ENCODE assay signal across 22 mouse cellular contexts in genomic region chr2:158334356-158334755, GRCm38 (mm10). TPM values are rescaled to one million over a fixed set of nuclear protein-coding genes. Genes with fewer than 3 reads are reported as not detected.
DNase-seq lines count a peak whose midpoint lies in the region; ATAC-seq lines count a peak whose summit lies in the region.
"Had no signal": no experiment of that assay in that cellular context is flagged by ENCODE, and none has a peak within 500 bp of the region (broad histone marks: within the 10 kb centered on the region; RNA-seq: fewer than 3 reads in every experiment).

No protein-coding gene starts in this region.

- no peak overlapping the region for H3K27ac ChIP-seq in midbrain, embryonic 11.5 days (ENCODE audit: low read depth, low read length)
- no peak overlapping the region for H3K27ac ChIP-seq in midbrain, embryonic 13.5 days
- H3K27ac ChIP-seq in forebrain, embryonic 15.5 days (replicated peaks): no peak overlapping the region
- H3K27ac ChIP-seq: embryonic facial prominence, embryonic 10.5 days; embryonic facial prominence, embryonic 12.5 days; forebrain, embryonic 13.5 days had no signal

- H3K4me1 ChIP-seq in midbrain, embryonic 11.5 days (ENCODE audit: control insufficient read depth, insufficient read depth, low read length): no peaks in the 10 kb centered on the region
- peaks cover 6% of the 10 kb centered on the region; the same call in 1 of the 2 replicates for H3K4me1 ChIP-seq in midbrain, embryonic 13.5 days (replicated peaks)
- no peaks in the 10 kb centered on the region for H3K4me1 ChIP-seq in forebrain, embryonic 15.5 days
- H3K4me1 ChIP-seq: embryonic facial prominence, embryonic 12.5 days; forebrain, embryonic 13.5 days had no signal

- no peak overlapping the region for H3K9ac ChIP-seq in midbrain, embryonic 11.5 days (ENCODE audit: low read length)
- no peak overlapping the region for H3K9ac ChIP-seq in midbrain, embryonic 13.5 days (replicated peaks)
- H3K9ac ChIP-seq in forebrain, embryonic 15.5 days (replicated peaks): no peak overlapping the region
- H3K9ac ChIP-seq: embryonic facial prominence, embryonic 12.5 days; forebrain, embryonic 13.5 days had no signal

- no peaks in the 10 kb centered on the region for H3K9me3 ChIP-seq in midbrain, embryonic 11.5 days (ENCODE audit: control insufficient read depth, low read length)
- H3K9me3 ChIP-seq in midbrain, embryonic 13.5 days: no peaks in the 10 kb centered on the region
- no peaks in the 10 kb centered on the region for H3K9me3 ChIP-seq in forebrain, embryonic 15.5 days
- H3K9me3 ChIP-seq: embryonic facial prominence, embryonic 10.5 days; embryonic facial prominence, embryonic 12.5 days; forebrain, embryonic 13.5 days had no signal

- H3K36me3 ChIP-seq in midbrain, embryonic 11.5 days (ENCODE audit: control insufficient read depth, insufficient read depth, low read length): no peaks in the 10 kb centered on the region
- H3K36me3 ChIP-seq in midbrain, embryonic 13.5 days: no peaks in the 10 kb centered on the region
- no peaks in the 10 kb centered on the region for H3K36me3 ChIP-seq in forebrain, embryonic 15.5 days
- H3K36me3 ChIP-seq: embryonic facial prominence, embryonic 10.5 days; embryonic facial prominence, embryonic 12.5 days had no signal

- H3K4me2 ChIP-seq in midbrain, embryonic 11.5 days: no peak overlapping the region
- no peak overlapping the region for H3K4me2 ChIP-seq in midbrain, embryonic 13.5 days (replicated peaks)
- no peak overlapping the region for H3K4me2 ChIP-seq in forebrain, embryonic 15.5 days (replicated peaks)
- H3K4me2 ChIP-seq: embryonic facial prominence, embryonic 12.5 days; forebrain, embryonic 13.5 days had no signal

- ATAC-seq in CD4-positive, CD25-positive, alpha-beta regulatory T cell, adult 4 months: no peak
- ATAC-seq in midbrain, embryonic 11.5 days (ENCODE audit: low FRiP score): no peak
- ATAC-seq in midbrain, embryonic 13.5 days: no peak
- ATAC-seq in granulocyte monocyte progenitor cell, adult 5-6 weeks (replicated peaks; ENCODE audit: poor library complexity, severe bottlenecking): peak; percentile 16; the same call in 1 of the 2 replicates
- no peak for ATAC-seq in forebrain, embryonic 15.5 days (replicated peaks)
- ATAC-seq: forebrain, embryonic 13.5 days; forebrain, embryonic 16.5 days had no signal

- no peak overlapping the region for H3K4me3 ChIP-seq in midbrain, embryonic 11.5 days (ENCODE audit: low read depth, low read length)
- no peak overlapping the region for H3K4me3 ChIP-seq in midbrain, embryonic 13.5 days (replicated peaks)
- no peak overlapping the region for H3K4me3 ChIP-seq in forebrain, embryonic 15.5 days
- H3K4me3 ChIP-seq: embryonic facial prominence, embryonic 10.5 days; embryonic facial prominence, embryonic 12.5 days; forebrain, embryonic 13.5 days had no signal

- 88% methylated on average over 13 of the region's 13 CpGs for WGBS in midbrain, embryonic 11.5 days
- WGBS in midbrain, embryonic 13.5 days: 89% methylated on average over 13 of the region's 13 CpGs
- 90% methylated on average over 13 of the region's 13 CpGs for WGBS in forebrain, embryonic 15.5 days

- DNase-seq in CD4-positive, CD25-positive, alpha-beta regulatory T cell, adult 2 months (ENCODE audit: low read depth, low spot score): peak; percentile 32
- DNase-seq in midbrain, embryonic 11.5 days (ENCODE audit: low spot score, missing footprints): peak; percentile 41
- peak; percentile 56 for DNase-seq in naive thymus-derived CD4-positive, alpha-beta T cell, adult 2 months (ENCODE audit: low read depth)
- no peak for DNase-seq in cerebellum, postnatal 4 days (ENCODE audit: low spot score in 2 of 2)
- DNase-seq: adrenal gland, adult 8-10 months; adrenal gland, postnatal 25 days; B cell, adult 2 months; cerebellum, adult 11 months; cerebellum, adult 18-20 months; cerebellum, adult 8-10 months; cerebellum, adult 9-11 months; cerebellum, postnatal 14 days; cerebellum, postnatal 36 days had no signal

- no peaks in the 10 kb centered on the region for H3K27me3 ChIP-seq in midbrain, embryonic 11.5 days (ENCODE audit: control insufficient read depth, insufficient read depth, low read length)
- H3K27me3 ChIP-seq in midbrain, embryonic 13.5 days: no peaks in the 10 kb centered on the region
- no peaks in the 10 kb centered on the region for H3K27me3 ChIP-seq in forebrain, embryonic 15.5 days
- H3K27me3 ChIP-seq: embryonic facial prominence, embryonic 12.5 days; forebrain, embryonic 13.5 days had no signal

RNA-seq across cellular contexts. Expression of gene Lbp, which starts 28.1 kb away (rescaled TPM):
- polyA plus RNA-seq in CD4-positive, CD25-positive, alpha-beta regulatory T cell, adult 4 months (2017; shearing (Covaris generic)): 1 to 10 TPM in 1 of 2 experiments, not detected in 1; 1.3 TPM
- polyA plus RNA-seq in midbrain, embryonic 11.5 days (2014; fragmentation: Nextera tagmentation; extraction: Ambion mirVana): 2.3 and 2.8 TPM in 2 replicates
- 1.4 and 2.1 TPM in 2 replicates for polyA plus RNA-seq in midbrain, embryonic 13.5 days (2015; fragmentation: Nextera tagmentation; extraction: Ambion mirVana)
- 84.4 and 140 TPM in 2 replicates for total RNA-seq in granulocyte monocyte progenitor cell, adult 5-6 weeks (2014; fragmentation: Nextera tagmentation)
- total RNA-seq in granulocyte monocyte progenitor cell, adult 5-6 weeks (2017): 200 and 215 TPM in 2 replicates
- 2.4 and 2.7 TPM in 2 replicates for polyA plus RNA-seq in forebrain, embryonic 15.5 days (2015; fragmentation: Nextera tagmentation; extraction: Ambion mirVana)
- total RNA-seq: MEL had no signal

RNA-seq across cellular contexts. Expression of gene Snhg11, which starts 41.1 kb away (rescaled TPM):
- polyA plus RNA-seq in CD4-positive, CD25-positive, alpha-beta regulatory T cell, adult 4 months (2017; shearing (Covaris generic)): under 1 TPM in 1 of 2 experiments, not detected in 1; 0.09 TPM
- 19.8 and 24.1 TPM in 2 replicates for polyA plus RNA-seq in midbrain, embryonic 11.5 days (2014; fragmentation: Nextera tagmentation; extraction: Ambion mirVana)
- polyA plus RNA-seq in midbrain, embryonic 13.5 days (2015; fragmentation: Nextera tagmentation; extraction: Ambion mirVana): 241 and 271 TPM in 2 replicates
- 0.04 TPM in 1 of 2 replicates, not detected in the other for total RNA-seq in granulocyte monocyte progenitor cell, adult 5-6 weeks (2014; fragmentation: Nextera tagmentation)
- total RNA-seq in granulocyte monocyte progenitor cell, adult 5-6 weeks (2017): 0.21 TPM in 1 of 2 replicates, not detected in the other
- 108 and 109 TPM in 2 replicates for polyA plus RNA-seq in forebrain, embryonic 15.5 days (2015; fragmentation: Nextera tagmentation; extraction: Ambion mirVana)
- total RNA-seq: MEL had no signal

Comparison
In these comparisons a context has a peak if more than half of its experiments do, and no peak if none do; other contexts are left out.
1. DNase-seq: peak in CD4-positive, CD25-positive, alpha-beta regulatory T cell, adult 2 months (single experiment), midbrain, embryonic 11.5 days (single experiment) and naive thymus-derived CD4-positive, alpha-beta T cell, adult 2 months (single experiment); none in cerebellum, postnatal 4 days (0 of 2).
2. RNA of gene Snhg11, which starts 41.1 kb away (polyA plus RNA-seq): 241 to 271 TPM in midbrain, embryonic 13.5 days, 108 to 109 TPM in forebrain, embryonic 15.5 days and 19.8 to 24.1 TPM in midbrain, embryonic 11.5 days; 0.09 TPM in CD4-positive, CD25-positive, alpha-beta regulatory T cell, adult 4 months; every median in the first group is over 10 times any median in the second.